Mouse (Mus musculus) CD4-positive helper T cell, adult 2 months (primary cell): ENCODE measurements around the gene Vwce.

Experiments used
- DNase-seq: peaks from one replicate; pipeline ENCODE4 v3.0.0-alpha.2; 2012; ENCODE audit warnings: low read depth, missing footprints, low spot score

Vwce gene

GRCm38 (mm10) chr19:10713551-10713950, 79.5 kb downstream of the Vwce start:
- DNase-seq: no peak

- DNase-seq: no peak
Observed at GRCm38 (mm10) chr19:10714168-10714567, 80.2 kb downstream of the Vwce start.

GRCm38 (mm10) chr19:10714682-10715475, 80.9 kb downstream of the Vwce start:
- peak; percentile 81 for DNase-seq

GRCm38 (mm10) chr19:10715476-10715875, 81.5 kb downstream of the Vwce start:
- peak; percentile 63 for DNase-seq
